Mouse (Mus musculus) megakaryocyte, embryonic 14.5 days (primary cell): ENCODE data around the gene Zfp955a.
"Not testable (repeated sequence)": the region's sequence is repeated elsewhere in the genome, so short reads cannot be mapped to it uniquely, and the experiment has no call there.

ENCODE experiments used
- FLI1 ChIP-seq: IDR thresholded peaks from 2 replicates; pipeline ENCODE4 v1.6.1; 2012; ENCODE audit warnings: low read length, inconsistent platforms, mixed read lengths
- GATA1 ChIP-seq: IDR thresholded peaks from 3 replicates; pipeline ENCODE4 v1.6.1; 2012; ENCODE audit warnings: mixed read lengths, low read length, inconsistent platforms, borderline replicate concordance

GRCm38 (mm10) chr17:33289876-33290149, 34.9 kb upstream of the Zfp955a start:
- TF ChIP-seq FLI1, GATA1: not testable (repeated sequence)
